Mouse (Mus musculus) E14TG2a.4 (cell line): Measurements from ENCODE around the gene Pde4d.

Experiments
- CTCF ChIP-seq: conservative IDR thresholded peaks from 2 replicates; pipeline ENCODE4 v1.5.1; 2014; ENCODE audit warnings: low read length
- NANOG ChIP-seq: IDR thresholded peaks from 2 replicates; pipeline ENCODE4 v1.6.1; 2014; ENCODE audit warnings: borderline replicate concordance, low read length, mixed read lengths

DNA sequence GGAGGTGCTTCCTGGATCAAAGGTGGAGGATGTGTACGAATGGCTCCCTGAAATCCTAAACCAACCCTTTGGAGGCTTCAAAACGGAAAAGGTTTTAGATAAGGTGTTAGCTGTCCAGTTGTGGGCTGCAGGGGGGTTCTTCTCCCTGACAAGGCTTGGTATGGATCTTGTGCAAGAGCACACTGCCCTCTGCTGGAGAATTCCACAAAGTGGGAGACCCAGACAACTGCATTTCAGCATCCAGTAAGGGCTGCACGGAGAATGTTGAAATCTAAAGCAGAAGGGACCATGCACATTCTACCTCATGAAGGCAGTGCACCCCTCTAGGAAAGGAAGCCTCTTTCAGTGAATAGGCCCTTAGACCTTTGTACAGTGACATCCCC is 1160.0 kb downstream of the Pde4d start:
- peak; percentile 77 for TF ChIP-seq CTCF
- no peak for TF ChIP-seq NANOG
